Mouse (Mus musculus): Measurements from ENCODE around the gene Plcb4.

GRCm38 (mm10) chr2:135901015-135901414 lies 242.2 kb downstream of the Plcb4 start:
- TF ChIP-seq CTCF (IDR thresholded peaks at IDR 0.05; ENCODE audit: insufficient read depth, low read length) (no peak), POLR2A (IDR thresholded peaks at IDR 0.05; ENCODE audit: borderline replicate concordance, extremely low read depth, low read depth, low read length) (no peak)
